20 mouse cellular contexts compared by ENCODE assay signal in the genomic region with DNA sequence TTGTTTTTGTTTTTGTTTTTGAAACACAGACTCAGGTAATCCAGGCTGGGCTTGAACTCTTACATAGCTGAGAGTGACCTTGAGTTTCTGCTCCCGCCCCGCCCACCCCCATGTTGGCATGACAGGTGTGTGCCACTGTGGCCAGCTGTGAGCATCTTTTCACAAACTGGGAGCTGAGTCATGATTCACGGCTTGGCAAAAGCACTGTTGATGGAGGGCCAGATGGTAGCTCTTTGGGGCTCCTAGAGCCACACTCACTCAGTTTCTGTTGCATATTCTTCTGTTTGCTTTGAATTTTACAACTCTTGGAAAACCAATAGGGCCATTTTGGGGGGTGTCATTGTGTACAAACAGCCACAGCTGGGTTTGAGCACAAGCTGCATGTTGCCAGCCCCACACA.
"Had no signal": no experiment of that assay in that cellular context is flagged by ENCODE, and none has a peak within 500 bp of the region (broad histone marks: within the 10 kb centered on the region; RNA-seq: fewer than 3 reads in every experiment).

No protein-coding gene starts in this region.

- DNase-seq: kidney, adult 11 months; kidney, adult 8-10 months; kidney, postnatal 10 days; kidney, postnatal 4 days; layer of hippocampus, adult 9-11 months; liver, postnatal 0 days; lung, embryonic 14.5 days; right cerebral cortex, postnatal 14 days; spleen, adult 18-20 months; thymus, adult 18-20 months; thymus, postnatal 36 days had no signal

- H3K4me2 ChIP-seq: kidney, embryonic 15.5 days; limb, embryonic 12.5 days; limb, embryonic 15.5 days; liver, embryonic 11.5 days; lung, embryonic 14.5 days; midbrain, embryonic 12.5 days; midbrain, embryonic 15.5 days; neural tube, embryonic 13.5 days had no signal

- H3K27ac ChIP-seq: kidney, embryonic 15.5 days; limb, embryonic 12.5 days; limb, embryonic 15.5 days; liver, embryonic 14.5 days; macrophage; midbrain, embryonic 12.5 days; midbrain, embryonic 15.5 days; neural tube, embryonic 13.5 days had no signal

- H3K36me3 ChIP-seq: kidney, embryonic 15.5 days; limb, embryonic 12.5 days; limb, embryonic 15.5 days; midbrain, embryonic 12.5 days; midbrain, embryonic 15.5 days; neural tube, embryonic 13.5 days had no signal

- H3K27me3 ChIP-seq: kidney, embryonic 15.5 days; limb, embryonic 12.5 days; limb, embryonic 15.5 days; midbrain, embryonic 12.5 days; midbrain, embryonic 15.5 days; neural tube, embryonic 13.5 days had no signal

- H3K4me3 ChIP-seq: kidney, embryonic 15.5 days; limb, embryonic 12.5 days; limb, embryonic 15.5 days; midbrain, embryonic 12.5 days; midbrain, embryonic 15.5 days; neural tube, embryonic 13.5 days had no signal
